Mouse (Mus musculus) bone marrow macrophage, adult 2 months (primary cell): Measurements from ENCODE around the gene Tubgcp3.

ENCODE experiments used
- CTCF ChIP-seq: IDR thresholded peaks from 2 replicates; pipeline ENCODE4 v1.5.1; 2012; ENCODE audit warnings: low read depth, mild to moderate bottlenecking, low read length, moderate library complexity
- POLR2A ChIP-seq: IDR thresholded peaks from 2 replicates; pipeline ENCODE4 v1.6.1; 2012; ENCODE audit warnings: mild to moderate bottlenecking, low read depth, low read length, borderline replicate concordance

DNA sequence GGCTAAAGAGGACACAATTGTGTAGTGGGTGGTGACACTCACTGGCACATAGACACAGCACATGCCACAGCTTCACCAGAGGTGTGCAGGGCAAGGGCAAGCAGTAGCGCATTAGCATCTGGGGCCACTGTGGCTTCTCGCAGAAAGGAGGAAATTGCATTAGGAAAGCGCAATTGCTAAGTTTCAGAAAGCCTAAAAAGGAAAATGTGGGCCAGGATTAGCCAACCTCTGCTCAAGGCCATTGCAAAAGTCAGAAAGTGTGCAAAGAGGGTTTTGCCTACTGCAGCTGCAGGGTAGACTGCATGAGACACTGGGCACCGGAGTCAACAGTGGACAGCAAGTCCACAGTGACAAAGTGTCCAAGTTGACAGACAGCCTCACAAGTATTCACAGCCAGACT lies 31.5 kb upstream of the Tubgcp3 start:
- no peak for TF ChIP-seq CTCF
- TF ChIP-seq POLR2A, result no peak
